Mouse (Mus musculus): ENCODE data around the gene Tie1. TPM values are rescaled to one million over a fixed set of nuclear protein-coding genes. Genes with fewer than 3 reads are reported as not detected.

The Tie1 gene
- polyA plus RNA-seq, 1 experiment = 32.0 TPM

GRCm38 (mm10) chr4:118445088-118445487 is 44.8 kb downstream of the Tie1 start:
- Histone ChIP-seq H3K9me3 (no peaks in the 10 kb centered on the region), H3K27me3 (replicated peaks) (no peaks in the 10 kb centered on the region), H3K36me3 (replicated peaks; ENCODE audit: low read length) (peaks cover 87% of the 10 kb centered on the region), H3K4me3 (replicated peaks) (no peak overlapping the region), H3K4me1 (peaks cover 81% of the 10 kb centered on the region)
- no peak for TF ChIP-seq FLI1 (IDR thresholded peaks at IDR 0.05; ENCODE audit: low read length)
- no peak for TF ChIP-seq GATA1 (IDR thresholded peaks at IDR 0.05; ENCODE audit: borderline replicate concordance, low read length)

- Histone ChIP-seq H3K27me3 (replicated peaks) (no peaks in the 10 kb centered on the region), H3K36me3 (replicated peaks; ENCODE audit: low read length) (peaks cover 46% of the 10 kb centered on the region), H3K4me3 (replicated peaks) (peak overlapping the region; percentile 97), H3K9me3 (no peaks in the 10 kb centered on the region), H3K4me1 (peaks cover 82% of the 10 kb centered on the region)
- TF ChIP-seq GATA1 (IDR thresholded peaks at IDR 0.05; ENCODE audit: borderline replicate concordance, low read length) (no peak), FLI1 (IDR thresholded peaks at IDR 0.05; ENCODE audit: low read length) (no peak)
These were observed 52.0 kb downstream of the Tie1 start for GRCm38 (mm10) chr4:118437829-118438253.

- H3K4me1 ChIP-seq = peaks cover 80% of the 10 kb centered on the region
- peak; percentile 36; the same call in 1 of the 2 replicates for TF ChIP-seq FLI1 (IDR thresholded peaks at IDR 0.05; ENCODE audit: low read length)
- no peak for TF ChIP-seq GATA1 (IDR thresholded peaks at IDR 0.05; ENCODE audit: borderline replicate concordance, low read length)
- peak within 1 kb of the TSS; percentile 97 for H3K4me3 ChIP-seq (replicated peaks)
- peaks cover 46% of the 10 kb centered on the region for H3K36me3 ChIP-seq (replicated peaks; ENCODE audit: low read length)
- H3K9me3 ChIP-seq = no peaks in the 10 kb centered on the region
- no peaks in the 10 kb centered on the region for H3K27me3 ChIP-seq (replicated peaks)
These were observed 52.8 kb downstream of the Tie1 start, which contains the start of gene Cdc20 for GRCm38 (mm10) chr4:118436820-118437603. Cdc20 (minus strand) TSS chr4:118437352.

GRCm38 (mm10) chr4:118432332-118432731 is 57.5 kb downstream of the Tie1 start:
- TF ChIP-seq GATA1 (IDR thresholded peaks at IDR 0.05; ENCODE audit: borderline replicate concordance, low read length) (no peak), FLI1 (IDR thresholded peaks at IDR 0.05; ENCODE audit: low read length) (no peak)
- Histone ChIP-seq H3K4me1 (peaks cover 87% of the 10 kb centered on the region), H3K4me3 (replicated peaks) (no peak overlapping the region), H3K36me3 (replicated peaks; ENCODE audit: low read length) (peaks cover 69% of the 10 kb centered on the region), H3K9me3 (no peaks in the 10 kb centered on the region), H3K27me3 (replicated peaks) (no peaks in the 10 kb centered on the region)

- Histone ChIP-seq H3K4me1 (peaks cover 84% of the 10 kb centered on the region), H3K4me3 (replicated peaks) (peak overlapping the region; percentile 98), H3K27me3 (replicated peaks) (no peaks in the 10 kb centered on the region), H3K36me3 (replicated peaks; ENCODE audit: low read length) (peaks cover 66% of the 10 kb centered on the region), H3K9me3 (no peaks in the 10 kb centered on the region)
- no peak for TF ChIP-seq FLI1 (IDR thresholded peaks at IDR 0.05; ENCODE audit: low read length)
- no peak for TF ChIP-seq GATA1 (IDR thresholded peaks at IDR 0.05; ENCODE audit: borderline replicate concordance, low read length)
These were observed 60.5 kb downstream of the Tie1 start for GRCm38 (mm10) chr4:118429215-118429895.

- Histone ChIP-seq H3K27me3 (replicated peaks) (no peaks in the 10 kb centered on the region), H3K4me1 (peaks cover 84% of the 10 kb centered on the region), H3K4me3 (replicated peaks) (peak overlapping the region; percentile 98), H3K9me3 (no peaks in the 10 kb centered on the region), H3K36me3 (replicated peaks; ENCODE audit: low read length) (peaks cover 66% of the 10 kb centered on the region)
- TF ChIP-seq FLI1 (IDR thresholded peaks at IDR 0.05; ENCODE audit: low read length) (no peak), GATA1 (IDR thresholded peaks at IDR 0.05; ENCODE audit: borderline replicate concordance, low read length) (no peak; the same call in 2 of the 3 replicates)
These were observed 61.2 kb downstream of the Tie1 start for GRCm38 (mm10) chr4:118428531-118429214.

- Histone ChIP-seq H3K27me3 (replicated peaks) (no peaks in the 10 kb centered on the region), H3K4me1 (peaks cover 78% of the 10 kb centered on the region), H3K36me3 (replicated peaks; ENCODE audit: low read length) (peaks cover 64% of the 10 kb centered on the region), H3K9me3 (no peaks in the 10 kb centered on the region), H3K4me3 (replicated peaks) (peak within 1 kb of the TSS; percentile 98)
- TF ChIP-seq FLI1 (IDR thresholded peaks at IDR 0.05; ENCODE audit: low read length) (no peak), GATA1 (IDR thresholded peaks at IDR 0.05; ENCODE audit: borderline replicate concordance, low read length) (no peak)
These were observed 62.0 kb downstream of the Tie1 start, which contains the start of gene Elovl1 for GRCm38 (mm10) chr4:118427768-118428451. Elovl1 (plus strand) TSS chr4:118428093.

- Histone ChIP-seq H3K4me3 (replicated peaks) (peak overlapping the region; percentile 98), H3K27me3 (replicated peaks) (no peaks in the 10 kb centered on the region), H3K4me1 (peaks cover 76% of the 10 kb centered on the region), H3K36me3 (replicated peaks; ENCODE audit: low read length) (peaks cover 63% of the 10 kb centered on the region), H3K9me3 (no peaks in the 10 kb centered on the region)
- TF ChIP-seq GATA1 (IDR thresholded peaks at IDR 0.05; ENCODE audit: borderline replicate concordance, low read length) = no peak
These were observed 62.5 kb downstream of the Tie1 start for GRCm38 (mm10) chr4:118427415-118427767.

GRCm38 (mm10) chr4:118425374-118425773 is 64.5 kb downstream of the Tie1 start:
- H3K36me3 ChIP-seq (replicated peaks; ENCODE audit: low read length) = peaks cover 60% of the 10 kb centered on the region
- peaks cover 56% of the 10 kb centered on the region for H3K4me1 ChIP-seq
- H3K4me3 ChIP-seq (replicated peaks) = no peak overlapping the region
- TF ChIP-seq GATA1 (IDR thresholded peaks at IDR 0.05; ENCODE audit: borderline replicate concordance, low read length) (no peak), FLI1 (IDR thresholded peaks at IDR 0.05; ENCODE audit: low read length) (no peak)
- no peaks in the 10 kb centered on the region for H3K9me3 ChIP-seq
- no peaks in the 10 kb centered on the region for H3K27me3 ChIP-seq (replicated peaks)

Measured in megakaryocyte, embryonic 14.5 days (primary cell).